Mouse (Mus musculus): ENCODE measurements around the gene Prkcb. TPM values are rescaled to one million over a fixed set of nuclear protein-coding genes. Genes with fewer than 3 reads are reported as not detected.

The Prkcb gene
- total RNA-seq, 4 experiments from 2014 or later = 870 to 1,138 (median 953) TPM

GRCm38 (mm10) chr7:122289243-122290111 is 926 bp downstream of the Prkcb start:
- DNase-seq (ENCODE audit: low spot score in 2 of 2) = peak in 1 of 2 experiments; percentile 39

- DNase-seq (ENCODE audit: low spot score in 2 of 2) = peak in 1 of 2 experiments; percentile 45
Observed at GRCm38 (mm10) chr7:122290165-122290564, 1.6 kb downstream of the Prkcb start.

- DNase-seq (ENCODE audit: low spot score in 2 of 2) = no peak
Observed at GRCm38 (mm10) chr7:122290771-122291170, 2.2 kb downstream of the Prkcb start.

GRCm38 (mm10) chr7:122292151-122292550 is 3.6 kb downstream of the Prkcb start:
- DNase-seq (ENCODE audit: low spot score in 2 of 2) = no peak

- no peak for DNase-seq (ENCODE audit: low spot score in 2 of 2)
Observed at GRCm38 (mm10) chr7:122294111-122294510, 5.6 kb downstream of the Prkcb start.

GRCm38 (mm10) chr7:122295363-122295762 is 6.8 kb downstream of the Prkcb start:
- no peak for DNase-seq (ENCODE audit: low spot score in 2 of 2)

- DNase-seq (ENCODE audit: low spot score in 2 of 2) = no peak
Observed at GRCm38 (mm10) chr7:122296331-122296730, 7.8 kb downstream of the Prkcb start.

GRCm38 (mm10) chr7:122296805-122297204 is 8.3 kb downstream of the Prkcb start:
- no peak for DNase-seq (ENCODE audit: low spot score in 2 of 2)

GRCm38 (mm10) chr7:122297627-122298026 is 9.1 kb downstream of the Prkcb start:
- DNase-seq (ENCODE audit: low spot score in 2 of 2) = no peak

- peak in 1 of 2 experiments; percentile 4 for DNase-seq (ENCODE audit: low spot score in 2 of 2)
Observed at GRCm38 (mm10) chr7:122298715-122299114, 10.2 kb downstream of the Prkcb start.

GRCm38 (mm10) chr7:122300538-122300937 is 12.0 kb downstream of the Prkcb start:
- no peak for DNase-seq (ENCODE audit: low spot score in 2 of 2)

- DNase-seq (ENCODE audit: low spot score in 2 of 2) = peak in 1 of 2 experiments; percentile 50
Observed at GRCm38 (mm10) chr7:122302538-122302937, 14.0 kb downstream of the Prkcb start.

- no peak for DNase-seq (ENCODE audit: low spot score in 2 of 2)
Observed at GRCm38 (mm10) chr7:122303988-122304387, 15.4 kb downstream of the Prkcb start.

- no peak for DNase-seq (ENCODE audit: low spot score in 2 of 2)
Observed at GRCm38 (mm10) chr7:122304521-122304920, 16.0 kb downstream of the Prkcb start.

GRCm38 (mm10) chr7:122307241-122307640 is 18.7 kb downstream of the Prkcb start:
- DNase-seq (ENCODE audit: low spot score in 2 of 2) = no peak

- DNase-seq (ENCODE audit: low spot score in 2 of 2) = no peak
Observed at GRCm38 (mm10) chr7:122308661-122309060, 20.1 kb downstream of the Prkcb start.

GRCm38 (mm10) chr7:122309909-122310725 is 21.6 kb downstream of the Prkcb start:
- no peak for DNase-seq (ENCODE audit: low spot score in 2 of 2)

GRCm38 (mm10) chr7:122310726-122311018 is 22.1 kb downstream of the Prkcb start:
- no peak for DNase-seq (ENCODE audit: low spot score in 2 of 2)

- no peak for DNase-seq (ENCODE audit: low spot score in 2 of 2)
Observed at GRCm38 (mm10) chr7:122313690-122314477, 25.3 kb downstream of the Prkcb start.

GRCm38 (mm10) chr7:122315720-122316331 is 27.3 kb downstream of the Prkcb start:
- DNase-seq (ENCODE audit: low spot score in 2 of 2) = no peak

GRCm38 (mm10) chr7:122316681-122317080 is 28.1 kb downstream of the Prkcb start:
- DNase-seq (ENCODE audit: low spot score in 2 of 2) = no peak
